Mouse (Mus musculus): ENCODE data around the gene Casc1.

- TF ChIP-seq CTCF (IDR thresholded peaks at IDR 0.05; ENCODE audit: low read depth) (no peak), EP300 (IDR thresholded peaks at IDR 0.05; ENCODE audit: low read depth) (no peak)
These were observed 61.8 kb downstream of the Casc1 start for GRCm38 (mm10) chr6:145149054-145149453.

All from liver, embryonic 14.5 days (tissue).